Mouse (Mus musculus) brown adipose tissue, adult 24 weeks (tissue): ENCODE measurements around the gene Atl2. TPM values are rescaled to one million over a fixed set of nuclear protein-coding genes. Genes with fewer than 3 reads are reported as not detected.

Source experiments
- H3K27ac ChIP-seq: fragments of 200-500 bp; replicated peaks from 2 replicates; pipeline ENCODE4 v1.5.1; 2012; ENCODE audit warnings: low read depth, mild to moderate bottlenecking, low read length
- H3K4me1 ChIP-seq: fragments of 200-500 bp; 2 replicates; pipeline ENCODE4 v1.6.1; 2012; ENCODE audit warnings: low read length, mixed read lengths; ENCODE audit not compliant: control insufficient read depth, insufficient read depth, insufficient read length
- H3K4me3 ChIP-seq: fragments of 200-500 bp; 2 replicates; pipeline ENCODE4 v1.5.1; 2012; ENCODE audit warnings: low read depth, mild to moderate bottlenecking, low read length, moderate library complexity; ENCODE audit not compliant: insufficient read depth
- polyA plus RNA-seq: library from polyadenylated mRNA; stranded (reverse); fragments of >200 nt; gene quantifications from 2 replicates; pipeline ENCODE4 v1.2.4, GENCODE M21; 2012; ENCODE audit not compliant: missing spikeins, insufficient read depth, insufficient read length

Gene Atl2
- polyA plus RNA-seq: 38.1 and 50.5 TPM in 2 replicates

GRCm38 (mm10) chr17:79895911-79896423 lies at the start of gene Atl2:
TSS of gene Atl2 (minus strand) at chr17:79896123.
- Histone ChIP-seq H3K4me3 (peak within 1 kb of the TSS; percentile 79), H3K27ac (peak within 1 kb of the TSS; percentile 87), H3K4me1 (peaks cover 12% of the 10 kb centered on the region)

GRCm38 (mm10) chr17:79944851-79945250 lies 48.9 kb upstream of the Atl2 start:
- H3K4me1 ChIP-seq: 0 out of 2 replicates have a peak, but pooled peaks cover 5% of the 10 kb centered on the region
- H3K4me3 ChIP-seq: no peak overlapping the region
- no peak overlapping the region for H3K27ac ChIP-seq

- H3K27ac ChIP-seq: no peak overlapping the region
- no peak overlapping the region for H3K4me3 ChIP-seq
- 0 out of 2 replicates have a peak, but pooled peaks cover 9% of the 10 kb centered on the region for H3K4me1 ChIP-seq
These were observed 46.5 kb upstream of the Atl2 start for GRCm38 (mm10) chr17:79942418-79942817.

- Histone ChIP-seq H3K27ac (no peak overlapping the region), H3K4me3 (no peak overlapping the region), H3K4me1 (0 out of 2 replicates have a peak, but pooled peaks cover 9% of the 10 kb centered on the region)
These were observed 43.2 kb upstream of the Atl2 start for GRCm38 (mm10) chr17:79939133-79939532.

GRCm38 (mm10) chr17:79937921-79938601 lies 42.1 kb upstream of the Atl2 start:
- H3K27ac ChIP-seq: peak overlapping the region; percentile 98
- 0 out of 2 replicates have a peak, but pooled peaks cover 9% of the 10 kb centered on the region for H3K4me1 ChIP-seq
- no peak overlapping the region for H3K4me3 ChIP-seq

- Histone ChIP-seq H3K4me1 (0 out of 2 replicates have a peak, but pooled peaks cover under 1% of the 10 kb centered on the region), H3K27ac (no peak overlapping the region), H3K4me3 (no peak overlapping the region)
These were observed 38.4 kb upstream of the Atl2 start for GRCm38 (mm10) chr17:79934370-79934769.

GRCm38 (mm10) chr17:79932676-79933278 lies 36.9 kb upstream of the Atl2 start:
- H3K4me1 ChIP-seq: no peaks in the 10 kb centered on the region
- no peak overlapping the region for H3K27ac ChIP-seq

GRCm38 (mm10) chr17:79927110-79927509 lies 31.2 kb upstream of the Atl2 start:
- Histone ChIP-seq H3K4me3 (no peak overlapping the region), H3K27ac (no peak overlapping the region), H3K4me1 (no peaks in the 10 kb centered on the region)

More at GRCm38 (mm10) chr17:79932676-79933278, 36.9 kb upstream of the Atl2 start:
- H3K4me3 ChIP-seq: no peak overlapping the region

GRCm38 (mm10) chr17:79926486-79926885 lies 30.6 kb upstream of the Atl2 start:
- no peak overlapping the region for H3K4me3 ChIP-seq
- no peaks in the 10 kb centered on the region for H3K4me1 ChIP-seq
- H3K27ac ChIP-seq: no peak overlapping the region

GRCm38 (mm10) chr17:79925865-79926421 lies 30.0 kb upstream of the Atl2 start:
- Histone ChIP-seq H3K27ac (no peak overlapping the region), H3K4me1 (no peaks in the 10 kb centered on the region), H3K4me3 (no peak overlapping the region)

GRCm38 (mm10) chr17:79920355-79920754 lies 24.4 kb upstream of the Atl2 start:
- H3K4me1 ChIP-seq: peaks cover 18% of the 10 kb centered on the region; the same call in 1 of the 2 replicates
- H3K27ac ChIP-seq: peak overlapping the region; percentile 82
- H3K4me3 ChIP-seq: no peak overlapping the region

- Histone ChIP-seq H3K27ac (peak overlapping the region; percentile 98), H3K4me3 (no peak overlapping the region)
These were observed 23.8 kb upstream of the Atl2 start for GRCm38 (mm10) chr17:79919566-79920350.

GRCm38 (mm10) chr17:79918484-79919004 lies 22.6 kb upstream of the Atl2 start:
- Histone ChIP-seq H3K4me1 (peaks cover 18% of the 10 kb centered on the region; the same call in 1 of the 2 replicates), H3K4me3 (no peak overlapping the region), H3K27ac (peak overlapping the region; percentile 98)

More at GRCm38 (mm10) chr17:79919566-79920350, 23.8 kb upstream of the Atl2 start:
- H3K4me1 ChIP-seq: peaks cover 18% of the 10 kb centered on the region; the same call in 1 of the 2 replicates

- H3K4me1 ChIP-seq: peaks cover 18% of the 10 kb centered on the region; the same call in 1 of the 2 replicates
- no peak overlapping the region for H3K4me3 ChIP-seq
- no peak overlapping the region for H3K27ac ChIP-seq
These were observed 21.1 kb upstream of the Atl2 start for GRCm38 (mm10) chr17:79916996-79917395.
